Mouse (Mus musculus) intestine, embryonic 16.5 days (tissue): ENCODE results near the gene Prr22. TPM values are rescaled to one million over a fixed set of nuclear protein-coding genes. Genes with fewer than 3 reads are reported as not detected.

Experiments
- ATAC-seq: fragments of 200-750 bp; cut with Nextera tagmentation; 2 replicates; pipeline ENCODE4 v1.8.0; 2017; ENCODE audit warnings: moderate TSS enrichment, moderate library complexity
- H3K27ac ChIP-seq: fragments of 300-500 bp; sonication (generic); 2 replicates; pipeline ENCODE4 v1.5.1; 2014; ENCODE audit warnings: mild to moderate bottlenecking, low read length
- H3K27me3 ChIP-seq: fragments of 300-500 bp; sonication (generic); replicated peaks from 2 replicates; pipeline ENCODE4 v1.6.1; 2014; ENCODE audit warnings: low read length, control low read depth, mixed read lengths; ENCODE audit not compliant: control insufficient read depth, insufficient read depth
- H3K36me3 ChIP-seq: fragments of 300-500 bp; sonication (generic); 2 replicates; pipeline ENCODE4 v1.6.1; 2014; ENCODE audit warnings: low read length, control low read depth; ENCODE audit not compliant: control insufficient read depth, insufficient read depth
- H3K4me1 ChIP-seq: fragments of 300-500 bp; sonication (generic); 2 replicates; pipeline ENCODE4 v1.6.1; 2014; ENCODE audit warnings: low read length, control low read depth, mixed read lengths; ENCODE audit not compliant: control insufficient read depth, insufficient read depth
- H3K4me2 ChIP-seq: fragments of 300-500 bp; sonication (generic); 2 replicates; pipeline ENCODE4 v1.6.1; 2014; ENCODE audit warnings: low read depth, low read length, control low read depth
- H3K4me3 ChIP-seq: fragments of 300-500 bp; sonication (generic); 2 replicates; pipeline ENCODE4 v1.5.1; 2014; ENCODE audit warnings: mild to moderate bottlenecking, low read length
- H3K9ac ChIP-seq: fragments of 300-500 bp; sonication (generic); 2 replicates; pipeline ENCODE4 v1.6.1; 2014; ENCODE audit warnings: low read depth, low read length
- H3K9me3 ChIP-seq: fragments of 300-500 bp; sonication (generic); 2 replicates; pipeline ENCODE4 v1.6.1; 2016; ENCODE audit warnings: low read length, control low read depth; ENCODE audit not compliant: control insufficient read depth
- WGBS: fragments of 180-500 bp; shearing (Covaris S2); extraction: QIAGEN DNeasy Blood & Tissue Kit; methylation state at CpG from one replicate; pipeline ENCODE4 v1.1.7; 2014; 5-methylcytosine and 5-hydroxymethylcytosine counted together
- polyA plus RNA-seq: library from polyadenylated mRNA; unstranded; fragments of >200 nt; fragmentation: Nextera tagmentation; extraction: Ambion mirVana; gene quantifications from 2 replicates; pipeline ENCODE4 v1.2.1, GENCODE M21; 2015

Gene Prr22
- polyA plus RNA-seq, 1 experiment from 2014 or later: 0.84 TPM

DNA sequence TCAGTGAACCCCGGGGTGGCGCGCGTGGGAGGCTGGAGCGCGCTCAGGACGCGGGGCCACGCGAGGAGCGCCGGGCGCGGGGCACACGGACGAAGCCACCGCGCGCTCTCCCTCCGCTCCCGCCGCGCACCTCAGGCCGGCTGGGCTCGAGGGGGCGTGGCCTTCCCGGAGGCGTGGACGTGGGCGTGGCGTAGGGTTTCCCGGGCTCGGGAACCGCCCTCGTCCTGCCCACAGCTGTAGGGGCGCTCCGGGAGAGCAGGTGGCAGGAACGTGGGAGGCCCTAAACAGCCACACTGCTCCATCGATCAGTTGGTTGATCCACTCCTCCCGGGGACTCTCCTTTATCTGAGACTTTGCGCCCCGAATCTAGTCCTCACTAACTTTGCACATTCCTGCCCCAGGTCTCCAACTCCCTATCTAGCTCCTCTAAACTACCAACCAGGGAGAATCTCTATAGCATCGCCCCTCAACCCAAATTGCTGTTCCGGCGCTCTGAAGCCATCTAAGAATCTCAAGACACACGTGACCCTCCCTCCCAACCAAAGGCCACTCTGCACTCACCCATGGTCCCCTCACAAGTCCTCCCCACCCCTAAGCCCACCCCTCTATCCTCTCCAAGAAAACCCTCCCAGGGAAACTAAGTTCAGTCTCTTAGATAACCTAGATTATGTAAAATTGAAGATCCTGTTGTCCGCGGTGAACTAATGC, 12.5 kb upstream of the Prr22 start, which contains the start of gene Nrtn:
Gene Nrtn, minus strand, starts transcription at position 115 of the 708 bp plus-strand sequence.
- H3K4me1 ChIP-seq: peaks cover 43% of the 10 kb centered on the region
- peak within 1 kb of the TSS; percentile 65 for H3K4me3 ChIP-seq
- peak within 1 kb of the TSS; percentile 18; the same call in 1 of the 2 replicates for H3K27ac ChIP-seq
- H3K9ac ChIP-seq: peak within 1 kb of the TSS; percentile 80
- H3K36me3 ChIP-seq: no peaks in the 10 kb centered on the region
- peak; percentile 69 for ATAC-seq
- under 1% methylated on average over 45 of the region's 48 CpGs for WGBS
- H3K4me2 ChIP-seq: peak within 1 kb of the TSS; percentile 100
- peaks cover 24% of the 10 kb centered on the region for H3K27me3 ChIP-seq
- no peaks in the 10 kb centered on the region for H3K9me3 ChIP-seq

DNA sequence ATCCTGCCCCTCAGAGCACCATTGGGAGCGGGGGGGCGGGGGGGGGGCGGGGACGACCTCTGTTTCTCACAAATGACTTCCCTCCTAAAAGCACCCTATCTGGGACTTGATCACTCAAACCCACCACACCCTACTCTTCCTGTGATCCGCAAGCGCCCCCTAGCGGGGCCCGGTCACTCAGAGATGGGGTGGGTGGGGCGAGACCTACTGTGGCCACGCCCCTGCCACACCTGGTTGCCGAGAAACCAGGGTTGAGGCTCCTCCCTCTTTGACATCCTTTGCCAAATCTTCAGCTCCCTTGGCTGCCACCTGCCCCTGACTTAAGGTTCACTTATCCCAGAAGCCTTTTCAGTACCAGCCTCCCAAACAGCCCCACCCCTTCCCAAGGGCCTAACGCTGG, 11.9 kb upstream of the Prr22 start:
- Histone ChIP-seq H3K27me3 (peaks cover 20% of the 10 kb centered on the region), H3K4me3 (no peak overlapping the region), H3K4me1 (peaks cover 48% of the 10 kb centered on the region), H3K9me3 (no peaks in the 10 kb centered on the region), H3K9ac (peak overlapping the region; percentile 80; the same call in 1 of the 2 replicates), H3K36me3 (no peaks in the 10 kb centered on the region), H3K27ac (no peak overlapping the region), H3K4me2 (peak overlapping the region; percentile 100)
- ATAC-seq: no peak
- WGBS: 3% methylated on average over 12 of the region's 12 CpGs

DNA sequence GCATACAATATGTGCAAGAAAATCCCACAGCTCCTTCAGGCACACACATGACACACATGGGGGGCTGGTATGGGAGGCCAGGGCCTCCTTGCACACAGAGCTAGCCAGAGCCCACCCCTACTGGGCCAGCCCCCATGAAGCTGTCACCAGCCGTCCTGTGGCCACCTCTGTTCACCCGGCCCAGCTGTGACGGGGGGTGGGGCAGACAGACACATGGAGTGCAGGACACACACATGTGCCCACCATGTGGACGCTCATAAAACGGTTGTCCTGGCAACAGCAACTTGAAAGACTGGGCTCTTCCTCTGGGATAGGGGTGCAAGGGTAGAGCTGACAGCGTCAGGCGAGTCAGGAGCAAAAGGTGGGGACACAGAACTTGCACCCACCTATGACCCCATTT, 10.8 kb upstream of the Prr22 start:
- Histone ChIP-seq H3K27me3 (peaks cover 11% of the 10 kb centered on the region), H3K4me1 (peaks cover 43% of the 10 kb centered on the region), H3K27ac (no peak overlapping the region), H3K9ac (no peak overlapping the region), H3K4me2 (no peak overlapping the region), H3K9me3 (no peaks in the 10 kb centered on the region), H3K4me3 (no peak overlapping the region), H3K36me3 (no peaks in the 10 kb centered on the region)
- ATAC-seq: no peak
- 55% methylated on average over 7 of the region's 7 CpGs for WGBS

DNA sequence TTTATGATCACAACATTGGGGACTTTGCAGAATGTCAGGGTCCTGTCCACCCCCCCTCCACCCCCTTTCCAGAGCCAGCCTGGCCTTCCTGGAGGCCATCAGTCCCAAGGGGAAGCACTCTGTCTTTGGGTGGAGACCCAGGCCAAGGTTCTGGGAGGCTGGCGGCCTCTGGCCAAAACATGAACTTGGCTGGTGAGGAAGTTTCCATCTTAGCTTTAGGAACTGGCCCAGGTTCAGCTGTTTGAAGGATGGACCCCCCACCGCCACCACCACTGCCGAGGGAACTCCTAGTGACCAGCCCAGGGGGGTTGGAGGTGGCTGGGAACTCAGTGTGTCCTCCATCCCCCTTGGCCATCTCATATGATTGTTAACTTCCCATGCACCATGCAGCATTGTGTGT, 9.0 kb upstream of the Prr22 start:
- Histone ChIP-seq H3K4me2 (no peak overlapping the region), H3K4me3 (no peak overlapping the region), H3K36me3 (no peaks in the 10 kb centered on the region), H3K27ac (no peak overlapping the region), H3K27me3 (no peaks in the 10 kb centered on the region; the same call in 1 of the 2 replicates), H3K4me1 (peaks cover 37% of the 10 kb centered on the region), H3K9ac (no peak overlapping the region), H3K9me3 (no peaks in the 10 kb centered on the region)
- no peak for ATAC-seq
- WGBS: 75% methylated on average over 3 of the region's 3 CpGs

DNA sequence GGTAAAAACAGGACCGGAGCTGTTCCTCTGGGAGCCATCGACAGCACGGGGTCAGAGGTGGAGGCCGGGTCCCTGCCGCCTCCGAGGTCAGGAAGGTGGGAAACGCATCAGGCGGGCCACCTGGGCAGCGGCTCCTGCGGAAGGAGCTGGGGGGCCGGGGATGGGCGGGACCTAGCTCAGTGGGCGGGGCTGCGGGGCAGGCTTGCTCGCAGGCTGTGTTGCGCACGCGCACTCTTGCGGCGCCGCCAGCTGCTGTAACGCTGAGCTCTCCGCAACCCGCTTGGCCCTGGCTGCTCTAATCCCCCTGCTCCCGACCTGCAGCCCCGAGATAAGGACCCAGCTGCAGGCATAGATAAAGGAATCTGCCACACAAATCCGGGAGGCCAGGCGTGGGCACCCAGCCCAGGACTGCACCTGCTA, 8.0 kb upstream of the Prr22 start:
- peak; percentile 42 for ATAC-seq
- H3K4me3 ChIP-seq: peak overlapping the region; percentile 62
- WGBS: under 1% methylated on average over 28 of the region's 28 CpGs
- H3K9ac ChIP-seq: peak overlapping the region; percentile 79
- peak overlapping the region; percentile 79 for H3K4me2 ChIP-seq
- H3K9me3 ChIP-seq: no peaks in the 10 kb centered on the region
- peaks cover 7% of the 10 kb centered on the region; the same call in 1 of the 2 replicates for H3K36me3 ChIP-seq
- peaks cover 33% of the 10 kb centered on the region for H3K4me1 ChIP-seq
- H3K27me3 ChIP-seq: no peaks in the 10 kb centered on the region
- peak overlapping the region; percentile 78 for H3K27ac ChIP-seq

DNA sequence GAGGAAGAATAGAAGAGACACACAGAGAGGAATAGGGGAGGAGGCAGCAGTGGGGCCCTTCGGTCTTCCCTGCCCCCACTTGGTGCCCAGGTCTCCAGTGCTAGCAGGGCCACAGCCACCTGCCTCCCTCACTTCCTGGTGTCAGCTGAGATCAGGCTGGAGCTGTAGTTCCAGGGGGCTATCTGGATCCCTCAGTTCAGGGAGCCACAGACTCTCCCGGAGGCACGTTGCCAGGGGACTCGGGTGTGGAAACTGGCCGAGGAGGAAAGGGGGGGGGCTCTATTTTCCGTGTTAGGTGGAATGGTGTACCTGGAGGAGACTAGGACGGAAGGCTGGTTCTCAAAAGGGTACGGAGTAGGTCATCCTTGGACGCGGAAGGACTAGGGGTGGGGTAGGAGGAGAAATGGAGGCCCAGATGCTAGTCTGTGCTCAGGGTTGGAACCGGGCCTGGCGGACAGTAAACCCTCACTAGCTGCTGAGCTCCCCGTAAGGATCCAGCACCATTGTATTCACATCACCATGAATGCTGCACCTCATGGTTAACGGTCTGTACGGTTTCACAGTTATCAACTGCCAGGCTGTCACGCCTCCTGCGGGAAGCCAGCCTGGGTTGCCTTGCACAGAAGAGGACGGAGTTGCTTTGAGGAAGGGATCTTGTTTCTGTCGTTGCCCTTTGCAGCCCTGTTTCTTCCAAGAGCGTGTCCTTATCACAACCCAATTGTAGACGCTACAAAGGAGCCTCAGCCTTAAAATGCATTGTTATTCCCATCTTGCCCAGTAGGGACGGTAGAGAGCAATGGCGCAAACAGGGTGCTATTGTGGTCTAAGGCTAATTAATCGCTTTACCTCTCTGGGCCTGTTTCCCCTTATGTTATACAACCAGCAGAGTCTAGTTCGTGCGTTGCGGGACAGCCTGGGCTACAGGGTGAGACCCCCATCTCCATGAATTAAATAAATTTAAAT, 7.0 kb upstream of the Prr22 start:
- H3K27ac ChIP-seq: peak overlapping the region; percentile 78
- peak overlapping the region; percentile 79; the same call in 1 of the 2 replicates for H3K9ac ChIP-seq
- peaks cover 25% of the 10 kb centered on the region for H3K4me1 ChIP-seq
- WGBS: 41% methylated on average over 27 of the region's 27 CpGs
- H3K9me3 ChIP-seq: no peaks in the 10 kb centered on the region
- no peak for ATAC-seq
- H3K36me3 ChIP-seq: peaks cover 14% of the 10 kb centered on the region
- peak overlapping the region; percentile 79 for H3K4me2 ChIP-seq
- H3K27me3 ChIP-seq: no peaks in the 10 kb centered on the region
- no peak overlapping the region for H3K4me3 ChIP-seq

DNA sequence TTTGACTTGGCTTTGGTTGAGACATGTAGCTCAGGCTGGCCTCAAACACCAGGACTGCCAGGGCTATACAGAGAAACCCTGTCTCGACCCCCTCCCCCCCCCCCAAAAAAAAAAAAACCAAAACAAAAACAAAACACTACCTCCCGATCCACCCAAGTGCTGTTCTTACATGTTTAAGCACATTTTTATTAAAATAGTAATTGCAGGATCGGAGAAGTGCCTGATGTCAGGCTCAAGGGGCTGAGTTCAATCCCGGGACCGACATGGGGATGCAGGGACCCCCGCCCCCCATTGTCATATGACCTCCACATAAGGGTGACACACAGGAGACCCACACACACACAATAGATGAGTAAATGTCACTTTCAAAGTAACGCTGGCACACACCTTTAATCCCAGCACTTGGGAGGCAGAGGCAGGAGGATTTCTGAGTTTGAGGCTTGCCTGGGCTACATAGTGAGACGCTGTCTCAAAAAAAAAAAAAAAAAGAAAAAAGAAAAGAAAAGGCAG, 6.3 kb upstream of the Prr22 start:
- WGBS: 69% methylated on average over 8 of the region's 8 CpGs
- H3K4me3 ChIP-seq: peak overlapping the region; percentile 83
- H3K4me1 ChIP-seq: peaks cover 24% of the 10 kb centered on the region
- no peaks in the 10 kb centered on the region for H3K27me3 ChIP-seq
- peak overlapping the region; percentile 71 for H3K4me2 ChIP-seq
- ATAC-seq: no peak
- no peaks in the 10 kb centered on the region for H3K9me3 ChIP-seq
- peak overlapping the region; percentile 96 for H3K27ac ChIP-seq
- peak overlapping the region; percentile 91; the same call in 1 of the 2 replicates for H3K9ac ChIP-seq
- peaks cover 18% of the 10 kb centered on the region for H3K36me3 ChIP-seq

DNA sequence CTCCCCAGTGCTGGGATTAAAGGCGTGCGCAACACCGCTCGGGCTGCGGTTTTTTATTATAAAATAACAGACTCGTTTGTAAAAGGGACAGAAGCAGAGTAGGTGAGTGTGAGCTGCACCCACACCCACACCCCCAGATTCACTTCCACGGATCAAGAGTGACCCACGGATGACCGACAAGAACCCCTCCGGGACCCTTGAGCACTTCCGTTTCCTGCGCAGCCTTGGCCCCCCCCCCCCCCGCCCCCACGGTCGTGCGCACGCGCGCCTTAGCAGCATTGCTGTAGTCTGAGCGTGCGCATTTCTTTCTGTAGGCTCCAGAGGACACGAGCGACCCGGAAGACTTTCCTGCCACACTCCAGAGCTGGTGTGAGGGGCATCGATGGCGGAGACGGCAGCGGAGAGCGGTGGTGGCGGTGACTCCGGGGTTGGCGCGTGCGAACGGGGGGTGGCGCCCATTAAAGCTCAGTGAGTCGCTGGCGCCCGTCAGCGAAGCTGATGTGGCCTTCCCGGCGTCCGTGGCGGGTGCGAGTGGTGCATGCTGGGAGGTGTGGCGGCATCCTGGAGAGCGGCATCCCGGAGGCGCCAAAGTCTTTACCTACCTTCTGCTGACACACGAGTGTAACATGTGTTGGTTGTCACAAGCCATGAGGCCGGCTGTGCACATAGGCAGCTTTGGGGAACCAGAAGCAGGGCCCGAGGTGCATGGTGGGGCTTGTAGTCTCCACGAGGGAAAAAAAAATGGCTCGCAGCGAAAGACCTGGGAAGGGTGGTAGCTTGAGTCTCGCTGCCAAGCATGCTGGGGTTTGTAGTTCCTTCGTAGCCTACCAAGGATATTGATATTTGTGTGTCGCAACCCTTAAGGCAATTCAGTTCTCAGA, 5.3 kb upstream of the Prr22 start, which contains the start of gene Dus3l:
Gene Dus3l, plus strand, starts transcription at position 284 of the 881 bp plus-strand sequence.
- under 1% methylated on average over 58 of the region's 58 CpGs for WGBS

More for the DNA sequence above, 5.3 kb upstream of the Prr22 start, which contains the start of gene Dus3l:
- Histone ChIP-seq H3K4me2 (peak within 1 kb of the TSS; percentile 71), H3K27ac (peak within 1 kb of the TSS; percentile 96), H3K9me3 (no peaks in the 10 kb centered on the region), H3K27me3 (no peaks in the 10 kb centered on the region), H3K36me3 (peaks cover 22% of the 10 kb centered on the region), H3K4me3 (peak within 1 kb of the TSS; percentile 83), H3K4me1 (peaks cover 24% of the 10 kb centered on the region), H3K9ac (peak within 1 kb of the TSS; percentile 91)
- ATAC-seq: peak; percentile 80
